Mouse (Mus musculus): ENCODE measurements at regions not wholly inside any gene's neighbourhood (a gene's known extent, or its start where the extent isn't known, plus 50 kb on each side); places are given as distances from the start of the nearest gene placed in this dataset.

DNA sequence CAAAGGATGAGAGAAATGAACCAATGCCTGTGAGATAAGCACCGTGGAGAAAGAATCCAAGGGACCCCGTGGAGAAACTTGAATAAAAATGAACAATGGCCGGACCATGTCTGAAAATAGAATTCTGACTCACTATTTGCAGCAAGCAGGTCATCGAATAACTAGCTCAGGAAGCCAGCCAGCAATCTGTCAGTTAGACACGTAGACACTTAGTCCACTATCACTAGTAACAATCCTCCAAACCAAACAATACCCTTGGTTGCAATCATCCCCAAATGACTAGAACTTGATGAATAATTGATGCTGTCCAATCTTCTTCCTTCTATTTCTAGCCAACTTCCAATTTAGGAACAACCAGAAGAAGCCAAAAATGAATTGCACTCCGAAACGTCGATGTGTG is 328.5 kb downstream of the Tmem182 start:
- TF ChIP-seq CTCF (IDR thresholded peaks at IDR 0.05 in 2 of 3, conservative IDR thresholded peaks at IDR 0.05 in 1 of 3; ENCODE audit: control insufficient read depth in 1 of 3, insufficient read depth in 1 of 3, low read depth in 2 of 3, low read length in 3 of 3, poor library complexity in 1 of 3, severe bottlenecking in 1 of 3): no peak
- no peak for TF ChIP-seq MYC (IDR thresholded peaks at IDR 0.05; ENCODE audit: low read depth, low read length)
- TF ChIP-seq GATA1 (IDR thresholded peaks at IDR 0.05; ENCODE audit: low read depth, low read length): no peak
- no peak for TF ChIP-seq USF1 (IDR thresholded peaks at IDR 0.05; ENCODE audit: low read depth, low read length)
- TF ChIP-seq TAL1 (IDR thresholded peaks at IDR 0.05; ENCODE audit: low read length): no peak
- no peak for TF ChIP-seq ETS1 (IDR thresholded peaks at IDR 0.05; ENCODE audit: low read depth, low read length)
- no peak for TF ChIP-seq GABPA (IDR thresholded peaks at IDR 0.05; ENCODE audit: low read depth, low read length)
- no peak for TF ChIP-seq POLR2AphosphoS2 (IDR thresholded peaks at IDR 0.05; ENCODE audit: low read length)
- no peak for TF ChIP-seq ZKSCAN1 (IDR thresholded peaks at IDR 0.05; ENCODE audit: low read depth, low read length)
